Mouse (Mus musculus) inflammation-experienced regulatory T-cells, adult 6 months (primary cell): ENCODE measurements around the gene Clcf1. TPM values are rescaled to one million over a fixed set of nuclear protein-coding genes. Genes with fewer than 3 reads are reported as not detected.
"Not testable (repeated sequence)": the region's sequence is repeated elsewhere in the genome, so short reads cannot be mapped to it uniquely, and the experiment has no call there.

Experiments
- ATAC-seq: one replicate; pipeline ENCODE4 v1.8.0; 2017
- polyA plus RNA-seq, 3 experiments: library from polyadenylated mRNA; unstranded; fragments of 100-300 nt; shearing (Covaris generic); gene quantifications; one replicate each; pipeline ENCODE4 v1.2.1; 2017

Gene Clcf1
- polyA plus RNA-seq, 3 experiments from 2014 or later = 13.4 to 51.6 (median 33.9) TPM

DNA sequence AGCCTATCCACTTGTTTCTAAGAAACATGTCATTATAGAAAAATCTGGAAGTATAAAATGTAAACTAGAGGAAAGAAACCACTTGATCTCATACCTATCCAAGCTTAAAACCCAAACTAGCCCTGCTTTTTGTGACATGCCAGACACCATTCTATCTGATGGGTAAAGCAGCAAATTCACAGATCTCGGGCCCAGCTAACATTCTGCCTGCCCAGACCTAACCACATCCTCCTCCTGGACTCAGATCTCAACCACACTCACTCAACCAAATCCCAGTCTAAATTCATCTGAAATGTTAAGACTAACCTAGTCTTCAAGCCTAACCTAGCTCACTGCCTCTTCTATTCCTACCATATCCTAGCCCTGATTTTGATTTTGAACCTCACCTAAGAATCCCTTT, 4.7 kb downstream of the Clcf1 start:
- peak; percentile 54 for ATAC-seq

GRCm38 (mm10) chr19:4219943-4220342, 5.9 kb downstream of the Clcf1 start:
- no peak for ATAC-seq

DNA sequence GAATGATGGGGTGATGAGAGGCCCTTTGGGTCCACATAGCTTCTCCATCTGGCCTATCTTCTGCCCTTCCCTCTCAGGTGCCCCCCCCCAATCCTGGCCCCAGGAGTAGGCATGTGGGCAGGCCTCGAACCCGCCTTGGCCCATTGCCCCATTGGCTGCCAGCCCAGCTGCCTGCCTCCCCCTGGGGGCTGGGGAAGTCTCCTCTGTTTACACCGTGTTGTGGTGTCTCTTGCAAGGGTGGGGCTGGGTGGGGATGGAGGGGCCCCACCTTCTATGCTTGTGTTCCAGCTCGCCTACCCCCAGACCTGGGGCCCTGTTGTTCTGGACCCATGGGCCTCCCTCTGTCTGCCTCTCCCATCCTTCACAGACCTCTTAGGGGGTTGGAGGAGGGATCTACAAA, 6.4 kb downstream of the Clcf1 start:
- ATAC-seq = no peak

GRCm38 (mm10) chr19:4220957-4221743, 7.1 kb downstream of the Clcf1 start:
- peak; percentile 38 for ATAC-seq

- no peak for ATAC-seq
Measured at GRCm38 (mm10) chr19:4222165-4222564, 8.1 kb downstream of the Clcf1 start.

DNA sequence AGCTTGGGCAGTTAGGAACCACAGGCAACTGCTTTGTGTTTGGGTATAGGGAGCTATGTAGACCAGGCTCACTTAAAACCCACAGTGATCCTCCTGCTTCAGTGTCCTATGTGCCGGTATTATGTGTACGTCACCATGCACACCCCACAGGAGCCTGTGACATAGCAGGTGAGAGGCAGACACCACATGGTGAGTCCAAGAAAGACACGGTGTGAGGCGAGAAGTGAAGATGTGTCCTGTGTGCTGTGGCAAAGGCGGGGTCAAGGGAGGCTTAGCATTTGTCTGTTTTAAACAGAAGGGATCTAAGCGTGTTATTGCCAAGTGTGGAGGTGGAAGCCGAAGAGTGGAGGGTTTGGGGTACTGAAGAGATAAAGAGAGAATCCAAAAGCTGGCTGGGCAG, 12.7 kb downstream of the Clcf1 start:
- no peak for ATAC-seq

GRCm38 (mm10) chr19:4227446-4227845, 13.4 kb downstream of the Clcf1 start:
- no peak for ATAC-seq

- ATAC-seq = no peak
Measured at GRCm38 (mm10) chr19:4227894-4228678, 14.0 kb downstream of the Clcf1 start.

DNA sequence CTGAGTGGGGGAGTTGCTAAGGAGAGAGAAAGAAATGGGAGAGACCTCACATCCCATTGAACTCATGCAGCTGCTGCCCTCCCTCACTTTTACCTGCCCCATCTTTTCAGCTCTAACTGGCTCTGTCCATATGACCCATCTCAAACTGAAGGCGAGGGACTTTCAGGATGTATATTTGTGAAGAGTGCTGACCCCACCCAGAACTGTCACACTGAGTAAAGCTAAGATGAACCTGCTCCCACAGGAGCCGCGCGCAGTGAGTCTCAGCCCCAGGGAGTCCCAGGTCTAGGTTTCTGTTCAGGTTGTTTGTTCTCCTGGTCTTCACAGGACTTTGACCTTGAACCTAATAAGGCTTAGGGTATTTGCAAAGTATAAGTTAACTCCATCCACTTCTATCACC, 14.9 kb downstream of the Clcf1 start:
- no peak for ATAC-seq

GRCm38 (mm10) chr19:4229451-4230076, 15.5 kb downstream of the Clcf1 start:
- no peak for ATAC-seq

- peak; percentile 8 for ATAC-seq
Measured at GRCm38 (mm10) chr19:4230415-4230814, 16.4 kb downstream of the Clcf1 start.

- peak; percentile 86 for ATAC-seq
Measured at GRCm38 (mm10) chr19:4231253-4232185, 17.5 kb downstream of the Clcf1 start, which contains the start of gene Pold4. TSS of gene Pold4 (plus strand) at chr19:4231899.

GRCm38 (mm10) chr19:4232186-4232572, 18.1 kb downstream of the Clcf1 start:
- ATAC-seq = peak; percentile 47

DNA sequence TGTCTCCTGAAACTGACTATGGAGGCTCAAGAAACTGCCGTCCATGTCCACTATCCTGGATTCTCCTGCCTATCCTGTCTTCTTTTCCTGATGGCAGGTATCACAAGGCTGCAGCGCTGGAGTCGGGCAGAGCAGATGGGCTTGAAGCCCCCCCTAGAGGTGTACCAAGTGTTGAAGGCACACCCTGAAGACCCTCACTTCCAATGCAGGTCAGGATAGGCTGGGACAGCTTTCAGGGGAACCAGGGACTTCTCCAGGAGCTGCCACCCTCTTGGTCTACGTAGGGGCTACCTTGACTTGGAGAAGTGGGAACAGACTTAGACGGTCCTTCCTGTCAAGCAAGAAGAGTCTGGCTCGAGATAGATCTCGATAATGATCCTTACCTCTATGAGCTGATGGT, 18.6 kb downstream of the Clcf1 start:
- no peak for ATAC-seq

DNA sequence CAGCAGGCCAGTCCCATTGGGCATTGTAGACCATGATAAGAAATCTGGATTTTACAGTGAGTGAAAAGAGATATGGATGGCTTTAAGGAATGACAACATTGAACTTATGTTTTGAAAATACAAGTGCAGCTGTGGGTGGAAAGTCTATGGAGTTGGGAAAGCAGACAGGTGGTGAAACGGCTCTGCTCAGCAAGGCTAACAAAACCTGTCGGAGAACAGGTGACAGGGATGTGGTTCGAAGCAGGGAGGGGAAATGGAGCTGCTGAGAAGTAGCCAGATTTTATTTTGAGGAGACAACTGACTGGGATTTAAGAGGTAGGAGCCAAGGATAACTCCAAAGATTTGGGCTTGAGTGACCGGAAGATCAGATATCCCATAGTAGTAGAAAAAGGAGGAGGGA, 20.5 kb downstream of the Clcf1 start:
- no peak for ATAC-seq

GRCm38 (mm10) chr19:4240247-4240668, 26.2 kb downstream of the Clcf1 start:
- ATAC-seq = no peak

DNA sequence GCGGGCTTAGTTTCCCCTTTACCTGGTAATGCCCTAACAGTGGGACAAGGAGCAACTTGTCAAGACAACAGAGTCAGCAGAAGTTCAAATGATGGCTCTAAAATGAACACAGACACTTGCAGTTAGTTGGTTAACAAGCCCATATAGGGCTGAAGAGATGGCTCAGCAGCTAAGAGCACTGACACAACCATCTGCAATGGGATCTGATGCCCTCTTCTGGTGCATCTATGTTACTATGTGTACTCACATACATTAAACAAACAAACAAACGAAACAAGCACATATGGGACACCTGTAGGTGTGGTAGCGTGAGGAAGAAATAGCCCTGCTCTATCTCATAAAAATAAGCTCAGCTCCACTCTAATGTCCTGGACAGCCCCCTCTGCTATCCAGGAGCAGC, 28.4 kb downstream of the Clcf1 start:
- ATAC-seq = no peak

DNA sequence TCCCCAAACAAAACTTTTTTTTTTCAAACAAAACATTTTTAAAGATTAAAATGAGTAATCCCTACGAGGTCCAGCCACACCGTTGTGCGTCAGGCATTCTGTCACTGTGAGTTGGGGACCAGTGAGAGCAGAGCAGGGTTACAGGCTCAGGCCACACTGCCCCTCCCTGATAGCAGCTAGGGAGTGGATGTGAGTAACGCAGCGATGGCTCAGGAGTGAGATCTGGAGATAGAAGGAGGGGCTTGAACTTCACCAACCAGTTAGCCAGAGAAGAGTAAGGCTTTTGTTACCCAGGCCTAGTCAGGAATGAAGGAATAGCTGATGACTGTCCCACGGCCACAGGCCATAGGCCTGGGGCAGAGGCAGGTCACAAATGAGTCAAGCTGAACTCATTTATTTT, 30.7 kb downstream of the Clcf1 start:
- no peak for ATAC-seq

DNA sequence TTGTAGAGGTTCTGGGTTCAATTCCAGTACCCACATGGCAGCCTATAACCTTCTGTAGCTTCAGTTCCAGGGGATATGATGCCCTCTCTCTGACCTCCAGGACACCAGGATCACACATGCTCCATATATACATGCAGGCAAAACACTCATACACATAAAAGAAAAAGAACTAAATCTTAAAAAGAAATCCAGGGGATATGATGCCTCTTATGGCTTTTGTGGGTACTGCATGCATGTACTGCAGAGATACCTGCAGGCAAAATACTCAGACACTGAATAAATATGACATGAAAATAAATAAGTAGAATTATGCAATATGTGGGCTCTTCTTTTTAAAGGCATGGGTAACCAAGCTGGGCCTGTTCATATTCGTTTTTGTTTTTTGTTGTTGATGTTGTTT, 33.0 kb downstream of the Clcf1 start:
- ATAC-seq = no peak

GRCm38 (mm10) chr19:4248683-4249082, 34.6 kb downstream of the Clcf1 start:
- ATAC-seq = not testable (repeated sequence)

GRCm38 (mm10) chr19:4254230-4254629, 40.2 kb downstream of the Clcf1 start:
- ATAC-seq = no peak

DNA sequence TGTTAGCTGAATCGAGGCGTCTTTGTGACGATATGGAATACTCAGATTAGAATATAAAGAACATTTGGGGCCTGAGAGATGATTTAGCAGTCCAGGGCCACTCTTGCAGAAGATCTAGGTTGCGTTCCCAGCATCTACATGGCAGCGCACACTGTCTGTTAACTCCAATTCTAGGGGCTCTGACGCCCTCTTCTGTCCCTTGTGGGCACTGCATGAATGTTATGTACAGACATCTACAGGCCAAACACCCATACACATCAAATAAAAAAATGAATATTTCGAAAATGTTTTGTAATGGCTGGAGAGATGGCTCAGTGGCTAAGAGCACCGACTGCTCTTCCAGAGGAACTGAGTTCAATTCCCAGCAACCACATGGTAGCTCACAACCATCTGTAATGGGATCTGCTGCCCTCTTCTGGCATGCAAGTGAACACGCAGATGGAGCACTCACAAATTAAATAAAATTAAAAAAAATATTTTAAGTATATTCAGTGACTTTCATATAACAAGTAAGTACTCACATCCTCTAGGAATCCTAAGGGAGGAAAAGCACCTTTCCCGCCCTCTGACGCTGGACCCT, 41.6 kb downstream of the Clcf1 start:
- no peak for ATAC-seq
